Mouse (Mus musculus) C2C12 (cell line): ENCODE measurements at regions not wholly inside any gene's neighbourhood (a gene's known extent, or its start where the extent isn't known, plus 50 kb on each side); places are given as distances from the start of the nearest gene placed in this dataset.

ENCODE experiments used
- CEBPB ChIP-seq: IDR thresholded peaks from one replicate; pipeline ENCODE4 v1.6.1; 2011; ENCODE audit warnings: low read depth, mild to moderate bottlenecking, control low read depth, moderate library complexity
- CTCF ChIP-seq: IDR thresholded peaks from one replicate; pipeline ENCODE4 v1.5.1; 2011; ENCODE audit not compliant: control insufficient read depth, insufficient read depth, insufficient read length
- FOSL1 ChIP-seq: IDR thresholded peaks from one replicate; pipeline ENCODE4 v1.8.0; 2011; ENCODE audit warnings: mild to moderate bottlenecking, low read length; ENCODE audit not compliant: poor library complexity, insufficient read depth, severe bottlenecking
- MAX ChIP-seq: IDR thresholded peaks from one replicate; pipeline ENCODE4 v1.6.1; 2011; ENCODE audit warnings: mild to moderate bottlenecking, control low read depth
- MYOD1 ChIP-seq: IDR thresholded peaks from one replicate; pipeline ENCODE4 v1.6.1; 2011; ENCODE audit warnings: low read depth; ENCODE audit not compliant: control insufficient read depth, insufficient read length
- USF1 ChIP-seq: IDR thresholded peaks from one replicate; pipeline ENCODE4 v1.6.1; 2011; ENCODE audit warnings: low read depth, mild to moderate bottlenecking, control low read depth, moderate library complexity

- TF ChIP-seq USF1 (no peak), CTCF (no peak), MYOD1 (no peak), MAX (no peak), CEBPB (no peak), FOSL1 (no peak)
Measured at GRCm38 (mm10) chr5:63445171-63445570, 203.7 kb upstream of the Nwd2 start.
